Mouse (Mus musculus): ENCODE measurements around the gene Palm.

- TF ChIP-seq CTCF (IDR thresholded peaks at IDR 0.05; ENCODE audit: low read depth, low read length) (no peak), POLR2A (IDR thresholded peaks at IDR 0.05; ENCODE audit: borderline replicate concordance, low read depth, low read length) (no peak)
Observed at GRCm38 (mm10) chr10:79806972-79807371, 13.6 kb downstream of the Palm start.
